Mouse (Mus musculus): Measurements from ENCODE around the gene Rac2. TPM values are rescaled to one million over a fixed set of nuclear protein-coding genes. Genes with fewer than 3 reads are reported as not detected.

Rac2 gene
- polyA plus RNA-seq, 1 experiment, result not detected

DNA sequence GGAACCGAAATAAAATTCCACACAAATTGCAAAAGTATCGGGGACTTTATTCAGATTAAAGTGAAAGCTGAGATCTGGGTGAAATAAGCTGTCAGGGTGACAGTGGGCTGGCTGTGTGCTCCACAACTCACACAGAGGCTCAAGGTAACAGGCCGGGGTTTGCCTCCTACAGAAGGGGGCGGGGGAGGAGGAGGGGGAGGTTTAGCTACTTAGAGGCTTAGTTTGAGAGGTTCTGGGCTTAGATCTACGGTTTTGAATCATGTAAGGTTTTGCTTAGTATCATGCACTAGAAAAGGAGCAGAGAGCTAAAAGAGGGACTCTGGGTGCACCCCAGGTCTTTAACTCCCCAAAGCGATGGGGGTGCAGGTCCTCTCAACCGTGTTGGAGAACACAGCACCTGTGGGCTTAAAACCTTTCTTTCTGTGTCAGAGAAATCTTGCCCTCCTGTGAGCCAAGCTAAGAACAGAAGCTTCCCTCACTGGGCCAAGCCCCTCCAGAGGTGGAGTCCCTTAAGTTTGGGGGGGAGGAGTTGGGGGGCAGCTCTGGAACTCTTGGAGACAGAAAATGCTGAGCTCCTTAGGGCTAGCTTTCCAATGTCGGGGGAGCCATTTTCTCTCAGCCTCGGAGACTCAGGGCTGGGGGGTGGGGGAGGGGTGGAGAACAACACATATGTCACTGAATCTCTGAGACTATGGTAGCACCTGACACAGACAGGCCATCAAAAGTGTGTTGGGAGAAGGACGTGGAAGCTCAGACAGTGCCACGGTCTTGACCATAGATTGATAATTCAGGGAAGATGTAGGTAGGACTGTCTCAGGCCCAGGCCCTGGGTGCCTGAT lies 13.2 kb downstream of the Rac2 start:
- 53% methylated on average over 11 of the region's 11 CpGs for WGBS
- Histone ChIP-seq H3K4me3 (ENCODE audit: insufficient read depth, low read depth, low read length) (no peak overlapping the region), H3K27ac (ENCODE audit: insufficient read depth, low read depth, low read length) (no peak overlapping the region), H3K4me1 (ENCODE audit: control insufficient read depth, insufficient read depth, low read length) (peaks cover 21% of the 10 kb centered on the region)
- no peak for TF ChIP-seq CTCF (IDR thresholded peaks at IDR 0.05; ENCODE audit: insufficient read depth, low read depth, low read length)

DNA sequence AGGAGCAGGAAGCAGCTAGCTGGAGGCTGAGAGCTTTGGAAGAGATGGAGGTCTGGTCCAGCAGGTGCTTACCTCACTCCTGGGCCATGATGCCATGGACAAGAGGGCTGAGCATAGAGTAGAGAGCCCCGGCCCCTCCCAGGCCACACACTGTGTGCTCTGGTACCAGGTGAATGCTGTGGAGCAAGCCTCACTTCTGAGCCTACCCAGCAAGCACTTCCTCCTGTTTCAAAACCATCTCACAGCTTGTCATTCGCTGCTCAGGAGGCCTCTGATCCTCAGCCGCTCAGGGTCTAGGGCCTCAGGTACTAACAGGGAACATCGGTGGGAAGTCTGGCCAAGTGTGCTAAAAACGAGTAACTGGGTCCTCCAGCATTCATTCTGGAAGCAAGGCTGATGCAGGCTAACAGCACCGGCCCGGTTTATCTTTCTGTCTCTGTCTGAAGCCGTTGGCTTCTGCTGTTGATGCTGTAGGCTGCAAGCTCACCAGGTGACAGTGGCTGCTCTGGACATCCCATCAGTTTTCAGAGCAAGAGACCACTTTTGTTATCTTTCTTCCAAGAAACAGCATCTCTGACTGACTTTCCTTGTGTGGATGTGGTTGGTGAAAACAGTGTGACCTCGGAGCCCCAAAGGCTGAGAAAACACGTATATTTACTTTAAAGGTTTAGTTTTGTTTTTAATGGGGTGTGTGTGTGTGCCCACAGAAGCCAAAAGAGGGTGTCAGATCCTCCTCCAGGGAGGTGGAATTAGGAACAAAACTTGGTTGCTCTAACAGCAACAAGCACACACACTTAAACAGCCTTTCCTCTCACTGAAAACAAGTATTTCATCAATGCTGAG lies 14.7 kb downstream of the Rac2 start:
- H3K4me1 ChIP-seq (ENCODE audit: control insufficient read depth, insufficient read depth, low read length), result peaks cover 21% of the 10 kb centered on the region
- TF ChIP-seq POLR2A (IDR thresholded peaks at IDR 0.05; ENCODE audit: insufficient read depth, low read depth, low read length), result no peak
- TF ChIP-seq CTCF (IDR thresholded peaks at IDR 0.05; ENCODE audit: insufficient read depth, low read depth, low read length), result no peak

DNA sequence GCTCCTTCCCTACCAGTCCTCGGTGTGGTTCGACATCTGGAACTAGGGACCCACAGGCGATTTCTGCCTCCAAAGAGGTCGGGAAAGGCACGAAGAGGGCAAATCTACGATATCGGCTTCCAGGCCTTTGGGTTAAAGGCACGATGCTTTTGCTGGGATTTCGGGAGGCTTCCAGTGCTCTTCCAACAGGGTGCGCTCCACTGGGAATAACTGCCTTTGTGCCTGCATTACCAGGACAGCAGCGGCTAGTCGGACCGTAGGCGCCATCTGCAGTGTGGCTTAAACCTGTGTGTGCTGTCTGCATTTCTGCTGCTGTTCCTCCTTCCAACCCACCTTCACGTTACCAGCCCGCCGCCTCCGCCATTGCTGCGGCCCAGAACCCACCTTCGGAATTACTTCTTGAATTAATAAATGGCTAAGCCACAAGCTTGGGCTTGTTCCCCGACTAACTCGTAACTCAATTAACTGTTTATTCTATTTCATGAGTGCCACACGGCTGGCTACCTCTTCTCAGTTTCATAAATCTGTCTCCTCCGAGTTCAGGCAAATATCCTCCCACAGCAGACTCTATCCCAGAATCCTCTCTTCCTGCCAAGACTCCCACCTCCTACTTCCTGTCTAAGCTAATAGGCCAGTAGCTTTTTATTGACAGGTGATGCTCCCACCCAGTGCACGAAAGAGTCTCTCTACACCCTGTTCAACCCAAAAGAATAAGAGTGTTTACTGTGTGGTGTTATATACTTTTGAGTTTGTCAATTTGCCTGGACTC lies 17.9 kb downstream of the Rac2 start:
- no peak overlapping the region for H3K4me3 ChIP-seq (ENCODE audit: insufficient read depth, low read depth, low read length)

More for the DNA sequence above, 14.7 kb downstream of the Rac2 start:
- no peak overlapping the region for H3K27ac ChIP-seq (ENCODE audit: insufficient read depth, low read depth, low read length)
- 74% methylated on average over 10 of the region's 10 CpGs for WGBS
- H3K4me3 ChIP-seq (ENCODE audit: insufficient read depth, low read depth, low read length), result no peak overlapping the region

DNA sequence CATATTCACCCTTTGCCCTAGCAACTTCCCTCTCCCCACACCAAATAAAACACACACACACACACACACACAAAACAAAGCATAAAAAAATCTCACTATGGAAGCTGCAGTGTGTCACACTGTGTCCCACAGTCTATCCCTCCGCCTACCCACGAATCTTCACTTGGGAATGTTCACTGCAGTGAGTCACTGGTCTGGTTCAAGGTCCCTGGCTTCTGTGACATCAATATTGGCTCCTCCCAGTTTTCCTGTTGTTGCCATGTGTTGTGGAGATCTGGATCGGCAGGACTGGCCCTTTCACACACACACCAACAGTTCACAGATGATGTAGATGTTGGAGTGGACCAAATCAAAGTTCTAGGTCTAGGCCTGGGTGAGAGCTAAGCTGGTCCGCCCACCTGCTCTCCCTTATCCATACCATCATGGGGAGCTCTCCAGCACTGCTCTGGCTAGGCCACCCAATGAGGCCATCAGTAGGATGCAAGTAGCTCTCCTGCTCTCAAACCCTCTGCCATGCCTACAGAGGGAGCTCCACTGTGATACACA lies 23.3 kb downstream of the Rac2 start:
- H3K4me1 ChIP-seq (ENCODE audit: control insufficient read depth, insufficient read depth, low read length), result peaks cover 36% of the 10 kb centered on the region
- H3K4me3 ChIP-seq (ENCODE audit: insufficient read depth, low read depth, low read length), result no peak overlapping the region
- H3K27ac ChIP-seq (ENCODE audit: insufficient read depth, low read depth, low read length), result peak overlapping the region; percentile 80
- 49% methylated on average over 4 of the region's 4 CpGs for WGBS
- no peak for TF ChIP-seq POLR2A (IDR thresholded peaks at IDR 0.05; ENCODE audit: insufficient read depth, low read depth, low read length)
- no peak for TF ChIP-seq CTCF (IDR thresholded peaks at IDR 0.05; ENCODE audit: insufficient read depth, low read depth, low read length)

More for the DNA sequence above, 17.9 kb downstream of the Rac2 start:
- TF ChIP-seq POLR2A (IDR thresholded peaks at IDR 0.05; ENCODE audit: insufficient read depth, low read depth, low read length) (no peak), CTCF (IDR thresholded peaks at IDR 0.05; ENCODE audit: insufficient read depth, low read depth, low read length) (no peak)
- Histone ChIP-seq H3K27ac (ENCODE audit: insufficient read depth, low read depth, low read length) (no peak overlapping the region), H3K4me1 (ENCODE audit: control insufficient read depth, insufficient read depth, low read length) (peaks cover 22% of the 10 kb centered on the region)
- 66% methylated on average over 25 of the region's 25 CpGs for WGBS

DNA sequence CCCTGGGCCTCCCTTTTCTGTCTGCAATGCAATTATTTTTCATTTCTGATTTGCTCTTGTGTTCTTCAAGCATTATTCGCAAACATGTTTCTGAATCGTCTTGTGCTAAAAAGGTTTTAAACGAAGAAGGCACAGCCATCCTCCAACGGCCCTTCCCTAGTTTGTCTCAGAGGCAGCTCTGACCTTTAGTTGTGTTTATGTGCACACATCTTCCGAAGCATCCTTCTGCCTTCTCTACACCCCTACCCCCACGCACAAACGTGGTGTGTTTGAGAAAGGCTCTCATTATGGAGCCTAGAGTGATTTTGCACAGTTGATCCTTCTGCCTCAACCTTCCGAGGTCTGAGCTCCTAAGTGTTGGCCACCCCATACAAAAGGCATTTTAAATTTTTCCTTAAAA lies 23.9 kb downstream of the Rac2 start:
- TF ChIP-seq CTCF (IDR thresholded peaks at IDR 0.05; ENCODE audit: insufficient read depth, low read depth, low read length) (no peak), POLR2A (IDR thresholded peaks at IDR 0.05; ENCODE audit: insufficient read depth, low read depth, low read length) (no peak)
- 36% methylated on average over 8 of the region's 8 CpGs for WGBS
- Histone ChIP-seq H3K4me1 (ENCODE audit: control insufficient read depth, insufficient read depth, low read length) (peaks cover 40% of the 10 kb centered on the region), H3K4me3 (ENCODE audit: insufficient read depth, low read depth, low read length) (no peak overlapping the region), H3K27ac (ENCODE audit: insufficient read depth, low read depth, low read length) (peak overlapping the region; percentile 80)

DNA sequence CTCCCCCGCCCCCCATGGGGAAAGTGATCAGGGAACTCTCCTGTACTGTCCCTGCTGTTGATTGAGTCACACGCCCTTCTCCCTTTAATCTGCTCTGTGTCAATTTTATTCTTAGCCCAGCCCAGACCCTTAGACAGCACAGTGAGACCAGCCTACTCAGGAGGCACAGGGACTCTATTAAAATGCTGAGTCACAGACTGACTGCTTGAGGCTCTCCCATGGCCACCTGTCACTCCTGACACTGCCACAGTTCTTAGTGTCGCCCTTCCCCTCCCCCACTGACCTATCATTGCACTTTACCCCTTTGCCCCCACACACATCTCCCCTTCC lies 24.3 kb downstream of the Rac2 start:
- 58% methylated on average over 3 of the region's 3 CpGs for WGBS
- TF ChIP-seq CTCF (IDR thresholded peaks at IDR 0.05; ENCODE audit: insufficient read depth, low read depth, low read length) (no peak), POLR2A (IDR thresholded peaks at IDR 0.05; ENCODE audit: insufficient read depth, low read depth, low read length) (no peak)
- H3K4me3 ChIP-seq (ENCODE audit: insufficient read depth, low read depth, low read length), result no peak overlapping the region
- H3K4me1 ChIP-seq (ENCODE audit: control insufficient read depth, insufficient read depth, low read length), result peaks cover 44% of the 10 kb centered on the region
- peak overlapping the region; percentile 80 for H3K27ac ChIP-seq (ENCODE audit: insufficient read depth, low read depth, low read length)

DNA sequence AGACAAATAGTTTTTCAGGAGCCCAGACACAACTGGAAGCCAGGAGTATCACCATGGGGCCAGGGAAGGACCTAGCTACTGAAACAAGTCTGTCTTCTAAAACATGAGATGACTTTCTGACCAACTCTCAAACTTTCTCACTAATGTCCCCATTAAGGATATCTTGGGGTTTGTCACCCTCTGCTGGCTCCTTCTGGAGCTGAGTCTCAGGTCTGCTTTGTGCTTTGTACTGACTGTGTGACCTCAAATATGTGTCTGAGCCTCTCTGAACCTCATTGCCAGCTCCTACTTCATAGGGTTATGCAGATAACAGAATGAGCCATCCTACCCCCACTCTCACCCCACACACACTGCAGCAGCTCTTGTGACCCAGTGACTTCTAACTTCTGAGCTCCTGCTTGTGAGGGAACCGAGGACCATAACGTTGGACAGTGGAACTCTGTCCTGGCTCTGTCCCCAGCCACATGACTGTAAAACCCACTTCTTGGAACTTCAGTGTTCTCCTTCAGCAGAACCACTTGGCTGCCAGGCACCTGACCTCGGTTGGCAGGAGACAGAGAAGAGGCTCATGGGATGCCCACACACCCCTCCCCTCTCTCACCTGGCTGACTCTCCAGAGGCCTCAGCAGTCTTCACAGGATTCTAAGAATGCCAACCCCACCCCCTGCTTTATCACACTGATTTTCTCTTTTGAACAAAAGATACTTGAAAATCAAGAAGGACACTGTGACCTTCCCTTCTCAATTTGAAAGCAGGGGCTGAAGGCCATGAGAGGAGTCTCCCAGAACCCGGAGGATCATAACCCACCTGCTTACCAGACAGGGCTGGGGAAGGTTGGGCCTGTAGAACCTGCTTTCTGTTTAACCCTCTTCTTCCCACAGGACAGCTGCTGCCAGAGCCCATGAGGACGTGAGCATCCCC lies 24.9 kb downstream of the Rac2 start:
- TF ChIP-seq POLR2A (IDR thresholded peaks at IDR 0.05; ENCODE audit: insufficient read depth, low read depth, low read length), result no peak
- no peak for TF ChIP-seq CTCF (IDR thresholded peaks at IDR 0.05; ENCODE audit: insufficient read depth, low read depth, low read length)
- H3K27ac ChIP-seq (ENCODE audit: insufficient read depth, low read depth, low read length), result peak overlapping the region; percentile 80
- WGBS, result 44% methylated on average over 5 of the region's 5 CpGs
- H3K4me1 ChIP-seq (ENCODE audit: control insufficient read depth, insufficient read depth, low read length), result peaks cover 46% of the 10 kb centered on the region
- no peak overlapping the region for H3K4me3 ChIP-seq (ENCODE audit: insufficient read depth, low read depth, low read length)

DNA sequence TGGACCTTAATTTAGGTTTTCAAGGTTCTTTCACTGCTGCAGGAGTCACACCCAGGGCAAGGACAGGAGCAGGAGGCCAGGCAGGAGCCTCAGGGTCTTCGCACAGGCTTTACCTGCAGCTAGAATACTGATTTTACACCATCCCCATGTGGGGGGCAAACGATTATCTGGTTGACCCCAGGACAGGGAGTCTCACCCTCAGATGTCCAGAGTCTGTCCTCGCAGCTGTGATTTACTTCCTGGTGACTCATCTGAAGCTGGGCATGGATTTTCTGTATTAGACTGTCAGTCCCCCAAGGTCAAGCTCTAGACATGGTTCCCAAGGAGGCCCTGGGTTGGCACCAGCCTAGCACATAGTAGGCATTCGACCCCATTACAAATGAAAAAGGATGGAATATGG lies 26.5 kb downstream of the Rac2 start:
- 80% methylated on average over 4 of the region's 4 CpGs for WGBS
- Histone ChIP-seq H3K4me1 (ENCODE audit: control insufficient read depth, insufficient read depth, low read length) (peaks cover 60% of the 10 kb centered on the region), H3K4me3 (ENCODE audit: insufficient read depth, low read depth, low read length) (no peak overlapping the region), H3K27ac (ENCODE audit: insufficient read depth, low read depth, low read length) (no peak overlapping the region)
- no peak for TF ChIP-seq POLR2A (IDR thresholded peaks at IDR 0.05; ENCODE audit: insufficient read depth, low read depth, low read length)
- TF ChIP-seq CTCF (IDR thresholded peaks at IDR 0.05; ENCODE audit: insufficient read depth, low read depth, low read length), result no peak
